Mouse (Mus musculus) brown adipose tissue, adult 24 weeks (tissue): ENCODE measurements at regions not wholly inside any gene's neighbourhood (a gene's known extent, or its start where the extent isn't known, plus 50 kb on each side); places are given as distances from the start of the nearest gene placed in this dataset.

Experiments used
- H3K27ac ChIP-seq: fragments of 200-500 bp; replicated peaks from 2 replicates; pipeline ENCODE4 v1.5.1; 2012; ENCODE audit warnings: low read depth, mild to moderate bottlenecking, low read length
- H3K4me1 ChIP-seq: fragments of 200-500 bp; 2 replicates; pipeline ENCODE4 v1.6.1; 2012; ENCODE audit warnings: low read length, mixed read lengths; ENCODE audit not compliant: control insufficient read depth, insufficient read depth, insufficient read length
- H3K4me3 ChIP-seq: fragments of 200-500 bp; 2 replicates; pipeline ENCODE4 v1.5.1; 2012; ENCODE audit warnings: low read depth, mild to moderate bottlenecking, low read length, moderate library complexity; ENCODE audit not compliant: insufficient read depth

DNA sequence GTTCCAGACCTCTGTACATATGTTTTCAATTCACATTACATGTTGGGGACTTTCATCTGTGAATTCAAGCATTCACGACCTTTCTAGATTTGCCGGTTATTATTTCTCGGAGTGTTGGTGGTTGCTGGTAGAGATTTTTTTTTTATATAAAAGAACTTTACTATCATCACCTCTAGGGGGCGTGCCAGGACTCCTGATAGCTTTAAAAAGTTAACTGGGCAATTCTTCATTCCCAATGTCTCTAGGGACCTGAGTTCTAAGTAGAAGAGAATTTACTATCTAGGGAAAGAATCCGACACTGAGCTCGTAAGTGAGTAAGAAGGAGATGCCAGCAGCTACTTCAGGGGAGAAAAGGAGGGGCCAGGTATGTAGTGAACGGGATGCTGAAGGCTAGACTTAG, 112.8 kb upstream of the Tmem45b start:
- no peak overlapping the region for H3K4me3 ChIP-seq
- H3K4me1 ChIP-seq = no peaks in the 10 kb centered on the region
- H3K27ac ChIP-seq = no peak overlapping the region

GRCm38 (mm10) chr9:31567029-31567428, 102.8 kb upstream of the Tmem45b start:
- Histone ChIP-seq H3K4me1 (peaks cover 6% of the 10 kb centered on the region), H3K27ac (no peak overlapping the region), H3K4me3 (no peak overlapping the region)

DNA sequence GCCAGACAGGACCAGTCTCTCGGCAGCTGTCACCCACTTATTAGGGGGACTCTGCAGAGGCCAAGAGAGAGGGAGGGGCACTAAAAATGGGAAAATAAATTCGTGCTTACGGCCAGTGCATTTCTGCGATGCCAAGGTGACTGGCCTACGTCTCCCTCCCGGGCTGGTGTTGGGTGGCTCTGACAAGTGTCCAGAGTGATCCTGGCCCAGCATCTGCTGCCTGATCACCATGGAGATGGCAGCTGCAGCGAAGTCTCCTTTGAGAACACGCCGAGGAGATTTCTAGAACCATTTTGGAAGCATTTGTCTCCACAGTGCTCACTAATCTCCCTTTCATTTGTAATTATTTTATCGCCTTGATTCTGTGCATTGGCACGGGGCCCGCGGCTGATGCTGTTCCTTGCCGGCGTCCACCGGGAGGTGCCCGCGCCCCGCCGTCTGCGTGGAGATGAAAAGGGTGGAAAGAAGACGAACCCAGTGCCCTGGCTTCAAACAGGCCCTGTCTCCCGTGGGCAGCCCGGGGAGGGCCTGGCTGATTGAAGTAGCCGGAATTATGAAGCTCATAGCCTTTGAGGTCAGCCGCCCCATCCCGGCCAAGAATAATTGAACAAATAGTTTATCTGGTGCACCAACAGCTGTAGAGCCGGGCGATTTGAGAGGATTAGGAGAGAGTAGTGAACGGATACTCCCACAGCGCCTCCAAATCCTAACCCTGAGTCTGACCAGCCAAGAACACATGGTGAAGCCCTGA, 102.2 kb upstream of the Tmem45b start:
- H3K4me1 ChIP-seq = peaks cover 6% of the 10 kb centered on the region
- no peak overlapping the region for H3K27ac ChIP-seq
- H3K4me3 ChIP-seq = no peak overlapping the region

GRCm38 (mm10) chr9:31564996-31565773, 100.9 kb upstream of the Tmem45b start:
- peaks cover 6% of the 10 kb centered on the region for H3K4me1 ChIP-seq
- H3K4me3 ChIP-seq = no peak overlapping the region
- H3K27ac ChIP-seq = 0 out of 2 replicates have a peak overlapping the region, but pooled peaks have one; percentile 25

DNA sequence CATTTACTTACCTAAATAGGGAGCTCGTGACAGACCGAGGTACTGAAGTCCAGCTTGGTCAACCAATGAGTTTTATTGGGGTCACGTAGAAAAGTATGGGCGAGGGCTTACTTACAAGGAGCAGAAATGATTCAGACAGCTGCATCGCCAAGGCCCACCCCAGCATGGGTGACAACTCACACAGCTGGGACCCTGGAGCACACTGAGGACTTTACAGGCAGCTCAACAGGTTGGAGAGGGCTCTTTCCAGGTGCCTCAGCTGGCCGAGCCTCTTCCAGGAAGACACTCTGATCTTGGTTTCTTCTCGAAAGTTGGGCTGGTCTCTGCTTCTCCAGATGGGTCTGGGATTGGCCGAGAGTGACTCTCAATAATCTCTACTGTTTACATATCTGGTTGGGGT, 99.3 kb upstream of the Tmem45b start:
- no peak overlapping the region for H3K4me3 ChIP-seq
- no peak overlapping the region for H3K27ac ChIP-seq
- peaks cover 6% of the 10 kb centered on the region for H3K4me1 ChIP-seq

GRCm38 (mm10) chr9:31560226-31560556, 95.9 kb upstream of the Tmem45b start:
- no peak overlapping the region for H3K4me3 ChIP-seq

GRCm38 (mm10) chr9:31559506-31560225, 95.4 kb upstream of the Tmem45b start:
- peaks cover 4% of the 10 kb centered on the region for H3K4me1 ChIP-seq
- H3K4me3 ChIP-seq = no peak overlapping the region
- no peak overlapping the region for H3K27ac ChIP-seq

More at GRCm38 (mm10) chr9:31560226-31560556, 95.9 kb upstream of the Tmem45b start:
- H3K27ac ChIP-seq = no peak overlapping the region
- peaks cover 6% of the 10 kb centered on the region for H3K4me1 ChIP-seq

DNA sequence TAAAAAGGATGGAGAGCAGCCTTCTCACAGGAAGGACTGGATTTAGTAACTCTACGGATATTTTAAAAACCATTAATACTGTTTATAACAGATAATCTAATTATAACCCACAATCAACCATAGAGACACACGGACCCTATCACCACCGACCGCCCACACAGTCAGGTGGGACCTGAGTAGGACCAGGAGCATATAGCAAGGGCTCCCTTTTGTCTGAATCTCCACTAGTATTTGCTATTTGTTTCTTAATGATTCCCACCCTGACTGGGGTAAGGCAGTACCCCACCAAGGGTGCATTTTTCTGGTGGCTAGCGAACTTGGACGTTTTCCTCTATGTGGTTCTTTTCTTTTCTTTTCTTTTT, 79.4 kb upstream of the Tmem45b start:
- H3K27ac ChIP-seq = no peak overlapping the region
- H3K4me1 ChIP-seq = no peaks in the 10 kb centered on the region
- no peak overlapping the region for H3K4me3 ChIP-seq

- H3K4me1 ChIP-seq = no peaks in the 10 kb centered on the region
- H3K4me3 ChIP-seq = no peak overlapping the region
- H3K27ac ChIP-seq = 0 out of 2 replicates have a peak overlapping the region, but pooled peaks have one; percentile 2
These were observed 78.8 kb upstream of the Tmem45b start for GRCm38 (mm10) chr9:31542909-31543690.

- Histone ChIP-seq H3K4me3 (no peak overlapping the region), H3K27ac (0 out of 2 replicates have a peak overlapping the region, but pooled peaks have one; percentile 10), H3K4me1 (no peaks in the 10 kb centered on the region)
These were observed 77.4 kb upstream of the Tmem45b start for GRCm38 (mm10) chr9:31541615-31542191.

GRCm38 (mm10) chr9:31538458-31539210, 74.4 kb upstream of the Tmem45b start:
- H3K4me3 ChIP-seq = no peak overlapping the region
- H3K27ac ChIP-seq = no peak overlapping the region
- no peaks in the 10 kb centered on the region for H3K4me1 ChIP-seq

DNA sequence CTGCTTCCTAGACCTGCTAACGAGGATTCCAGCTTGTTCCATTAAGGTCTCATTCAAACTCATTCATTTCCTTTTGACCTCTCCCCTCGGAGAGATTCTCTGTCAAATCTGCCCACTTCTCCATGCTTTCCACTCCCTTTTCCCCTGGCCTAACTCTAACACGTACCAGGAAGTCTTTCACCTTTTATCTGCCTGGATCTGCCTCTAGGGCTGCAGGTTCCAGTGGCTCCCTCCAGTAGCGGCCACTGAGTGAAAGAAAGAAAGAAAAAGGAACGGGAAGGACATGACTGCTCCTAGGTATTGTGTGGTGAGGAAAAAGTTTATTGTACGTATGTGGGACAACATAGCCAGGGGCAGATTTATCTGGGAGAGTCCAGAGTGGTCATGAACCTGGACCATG, 64.8 kb upstream of the Tmem45b start:
- H3K27ac ChIP-seq = no peak overlapping the region
- no peak overlapping the region for H3K4me3 ChIP-seq
- H3K4me1 ChIP-seq = no peaks in the 10 kb centered on the region

DNA sequence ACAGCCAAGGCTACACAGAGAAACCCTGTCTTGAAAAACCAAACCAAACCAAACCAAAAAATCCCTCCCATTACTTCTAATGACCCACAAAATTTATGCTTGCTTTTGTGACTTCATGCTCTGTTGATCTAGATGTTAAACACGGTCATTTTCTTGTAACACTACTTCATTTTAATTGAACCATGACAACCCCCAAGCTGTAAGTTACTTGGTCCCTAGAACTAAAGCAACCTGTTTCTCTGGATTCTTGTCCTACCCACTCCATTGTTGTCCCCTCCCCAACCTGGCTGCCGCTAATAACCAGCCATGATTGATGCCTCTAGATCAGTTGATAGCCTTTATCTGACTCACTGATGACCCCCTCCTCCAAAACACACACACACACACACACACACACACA, 63.0 kb upstream of the Tmem45b start:
- Histone ChIP-seq H3K4me3 (no peak overlapping the region), H3K4me1 (no peaks in the 10 kb centered on the region), H3K27ac (no peak overlapping the region)
